Mouse (Mus musculus) hindlimb bud, embryonic 11.5 days (tissue): ENCODE results near the gene Panx2.

ENCODE experiments used
- DNase-seq: peaks from one replicate; pipeline ENCODE4 v3.0.0-alpha.2; 2012; ENCODE audit warnings: low read depth, low spot score; ENCODE audit errors: extremely low spot score

Panx2 gene

GRCm38 (mm10) chr15:89059161-89059931, at the start of gene Panx2:
Gene Panx2 (plus strand): TSS chr15:89059734.
- no peak for DNase-seq

DNA sequence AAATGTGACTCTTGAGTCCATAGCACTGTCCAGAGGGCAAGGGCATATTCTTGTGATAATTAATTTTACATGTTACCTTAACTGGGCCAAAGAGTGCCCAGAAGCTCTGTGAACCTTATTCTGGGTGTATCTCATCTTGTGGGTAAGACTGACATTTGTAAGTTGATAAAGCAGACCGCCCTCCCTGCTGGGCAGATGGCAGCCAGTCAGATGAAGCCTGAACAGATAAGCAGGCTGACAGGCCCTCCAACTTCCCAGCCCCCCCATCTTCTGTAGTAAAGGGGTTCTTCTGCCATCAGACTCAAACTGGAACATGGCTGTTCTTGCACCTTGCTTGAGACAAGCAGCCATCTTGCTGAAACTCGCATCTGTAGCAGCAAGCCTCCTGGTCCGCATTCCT, 42.8 kb upstream of the Panx2 start:
- DNase-seq: no peak

DNA sequence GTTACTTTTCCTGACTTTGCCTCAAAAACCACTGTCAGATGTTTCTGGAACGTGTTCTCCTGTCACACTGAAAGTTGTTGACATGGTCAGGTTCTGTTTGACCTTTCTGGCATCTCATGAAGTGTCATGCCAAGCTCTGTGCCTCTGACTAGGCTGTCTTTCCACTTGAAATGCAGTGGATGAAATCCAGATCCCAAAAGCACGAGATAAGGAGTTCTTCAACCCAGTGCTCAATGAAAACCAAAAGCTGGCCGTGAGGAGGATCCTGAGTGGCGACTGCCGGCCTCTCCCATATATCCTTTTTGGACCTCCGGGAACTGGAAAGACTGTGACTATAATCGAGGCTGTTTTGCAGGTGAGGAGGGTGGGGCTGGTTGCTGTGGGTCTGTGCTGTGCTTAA, 39.4 kb upstream of the Panx2 start:
- no peak for DNase-seq

GRCm38 (mm10) chr15:89020492-89020891, 39.0 kb upstream of the Panx2 start:
- no peak for DNase-seq

DNA sequence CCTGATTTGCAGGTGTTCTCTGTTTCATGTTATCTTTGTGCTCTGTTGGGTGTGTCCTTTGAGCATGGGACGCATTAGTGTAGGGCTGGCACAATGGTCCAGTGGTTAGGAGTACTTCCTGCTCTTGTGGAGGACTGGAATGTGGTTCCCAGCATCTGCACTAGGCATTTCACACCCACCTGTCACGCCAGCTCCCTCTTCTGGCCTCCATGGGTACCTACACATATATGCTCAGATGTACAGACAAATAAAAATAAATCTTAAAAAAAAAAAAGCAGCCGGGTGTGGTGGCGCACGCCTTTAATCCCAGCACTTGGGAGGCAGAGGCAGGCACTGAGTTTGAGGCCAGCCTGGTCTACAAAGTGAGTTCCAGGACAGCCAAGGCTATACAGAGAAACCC, 15.2 kb upstream of the Panx2 start:
- DNase-seq: no peak

DNA sequence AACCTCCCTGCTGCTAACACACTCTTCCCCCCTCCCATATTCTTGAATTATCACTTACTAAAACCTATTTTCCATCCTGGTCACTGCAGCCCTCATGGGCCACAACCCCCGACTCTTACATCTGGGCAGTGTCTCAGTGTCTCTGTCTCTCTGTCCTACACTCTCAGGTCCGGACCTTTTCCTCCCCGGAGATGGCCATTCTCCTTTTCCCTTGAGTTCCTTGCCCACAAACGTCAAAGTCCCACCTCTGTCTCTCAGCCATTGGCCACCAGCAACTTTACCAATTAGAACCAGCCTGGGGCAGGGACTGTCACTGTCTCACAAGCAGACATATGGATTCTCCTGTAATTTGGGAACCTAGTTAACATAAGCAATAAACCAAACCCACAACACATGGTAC, 13.2 kb upstream of the Panx2 start:
- DNase-seq: no peak

- no peak for DNase-seq
These were observed 4.9 kb upstream of the Panx2 start for GRCm38 (mm10) chr15:89054666-89055065.

GRCm38 (mm10) chr15:89058736-89059135, 798 bp upstream of the Panx2 start:
- no peak for DNase-seq

GRCm38 (mm10) chr15:89060032-89060681, 623 bp downstream of the Panx2 start:
- DNase-seq: no peak

DNA sequence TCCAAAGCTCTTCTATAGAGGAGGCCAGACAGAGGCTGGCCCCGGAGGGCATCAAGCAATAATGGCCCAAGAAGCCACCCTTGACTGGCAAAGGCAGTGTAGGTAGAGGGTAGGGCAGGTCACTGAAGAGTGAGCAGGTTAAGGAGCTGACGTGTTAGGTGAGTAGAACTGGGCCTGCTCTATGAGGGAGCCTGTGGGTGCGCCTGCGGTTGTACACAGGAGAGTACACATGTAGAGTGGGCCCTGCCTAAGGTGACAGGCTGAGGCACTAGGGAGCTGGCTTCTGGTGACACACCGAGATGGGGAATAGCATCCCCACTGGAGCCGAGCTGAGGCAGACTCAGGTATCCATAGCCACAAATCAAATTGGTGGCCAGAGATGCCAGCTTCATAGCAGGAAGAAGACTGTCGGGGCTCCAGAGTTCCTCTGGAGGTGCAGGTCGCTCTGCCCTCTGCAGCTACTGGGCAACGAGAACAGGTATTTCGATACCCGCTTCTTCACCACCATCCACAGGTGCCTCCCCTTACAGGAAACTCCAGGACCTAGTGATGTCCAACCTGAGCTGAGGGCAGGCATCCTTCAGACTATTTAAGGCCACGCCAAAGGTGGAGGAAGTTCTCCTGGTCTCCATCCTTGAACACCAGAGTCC, 1.4 kb downstream of the Panx2 start:
- no peak for DNase-seq

DNA sequence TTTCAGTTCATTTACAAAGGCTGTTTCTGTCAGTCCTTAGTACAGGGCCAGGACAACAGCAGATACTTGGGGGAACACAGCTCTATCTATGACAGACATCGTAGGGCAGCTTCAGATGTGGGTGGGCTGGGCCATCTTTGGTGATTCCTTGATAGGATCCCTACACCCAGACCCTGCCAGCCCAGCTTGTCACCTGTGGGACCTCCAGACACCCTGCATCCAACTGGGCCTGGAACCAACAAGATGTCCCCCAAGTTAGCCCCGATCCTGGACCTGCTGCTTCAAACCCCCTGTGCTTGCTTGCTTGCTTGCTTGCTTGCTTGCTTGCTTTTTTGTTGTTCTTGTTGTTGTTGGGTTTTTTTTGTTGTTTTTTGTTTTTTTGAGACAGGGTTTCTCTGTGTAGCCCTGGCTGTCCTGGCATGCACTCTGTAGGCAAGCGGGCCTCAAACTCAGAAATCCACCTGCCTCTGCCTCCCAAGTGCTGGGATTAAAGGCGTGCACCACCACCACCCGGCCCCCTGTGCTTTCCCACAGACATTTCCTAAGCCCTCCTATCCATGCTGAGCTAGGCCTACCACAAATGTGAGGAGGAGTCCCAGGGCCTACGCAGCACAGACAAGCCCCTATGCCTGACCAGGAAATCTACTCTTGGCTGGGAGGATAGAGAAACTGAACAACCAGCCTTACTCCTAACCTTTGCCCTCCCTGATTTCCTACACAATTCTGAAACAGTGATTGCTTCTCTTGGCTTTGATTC, 2.4 kb downstream of the Panx2 start:
- DNase-seq: no peak

DNA sequence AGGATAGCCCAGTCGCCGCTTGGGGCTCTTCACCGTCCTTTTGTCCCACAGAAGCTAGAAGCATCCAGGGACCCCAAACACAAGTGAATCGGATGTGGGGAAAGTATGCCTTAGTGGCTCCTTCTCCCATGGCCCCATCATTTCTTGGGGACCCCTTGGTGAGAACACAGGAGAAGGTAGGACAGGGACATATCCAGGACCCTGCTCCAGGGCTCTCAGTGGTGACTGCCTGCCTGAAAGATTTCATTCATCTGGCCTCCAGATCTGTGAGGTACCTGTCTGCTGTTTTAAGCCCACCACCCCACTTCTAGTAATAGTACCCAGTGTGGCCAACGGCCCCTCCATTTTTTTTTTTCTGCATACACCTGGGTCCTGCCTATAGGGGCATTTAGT, 3.0 kb downstream of the Panx2 start:
- DNase-seq: no peak

DNA sequence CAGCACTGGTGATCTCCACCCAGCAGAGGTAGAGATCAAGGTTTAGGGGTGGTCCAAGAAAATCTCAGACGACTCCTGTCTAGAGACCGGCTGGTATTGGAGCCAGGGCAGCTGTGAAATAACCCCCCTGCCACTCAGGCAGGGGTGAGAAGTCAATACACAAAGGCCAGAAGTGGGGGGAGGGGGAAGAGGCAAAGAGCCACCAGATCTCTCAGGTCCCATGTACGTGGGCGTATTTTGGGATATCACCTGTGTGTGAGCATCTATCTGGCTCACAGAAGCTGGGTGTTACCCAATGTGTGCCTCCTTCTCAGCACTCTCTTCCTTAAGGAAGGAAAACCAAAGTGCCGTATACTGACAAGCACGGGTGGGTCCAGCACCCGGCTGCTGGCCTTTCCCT, 3.5 kb downstream of the Panx2 start:
- DNase-seq: no peak

GRCm38 (mm10) chr15:89063536-89063935, 4.0 kb downstream of the Panx2 start:
- DNase-seq: no peak

GRCm38 (mm10) chr15:89064891-89065290, 5.4 kb downstream of the Panx2 start:
- DNase-seq: no peak

- DNase-seq: no peak
These were observed 8.1 kb downstream of the Panx2 start for GRCm38 (mm10) chr15:89067609-89068008.

GRCm38 (mm10) chr15:89068226-89068625, 8.7 kb downstream of the Panx2 start:
- DNase-seq: no peak

GRCm38 (mm10) chr15:89069336-89069840, 9.9 kb downstream of the Panx2 start:
- no peak for DNase-seq

- no peak for DNase-seq
These were observed 11.1 kb downstream of the Panx2 start for GRCm38 (mm10) chr15:89070606-89071005.

- no peak for DNase-seq
These were observed 14.6 kb downstream of the Panx2 start for GRCm38 (mm10) chr15:89073993-89074603.
